Mouse (Mus musculus): ENCODE measurements around the gene Taar2. TPM values are rescaled to one million over a fixed set of nuclear protein-coding genes. Genes with fewer than 3 reads are reported as not detected.

Taar2 gene
- not detected in 2 replicates for polyA plus RNA-seq (2012; rRNA removed)

DNA sequence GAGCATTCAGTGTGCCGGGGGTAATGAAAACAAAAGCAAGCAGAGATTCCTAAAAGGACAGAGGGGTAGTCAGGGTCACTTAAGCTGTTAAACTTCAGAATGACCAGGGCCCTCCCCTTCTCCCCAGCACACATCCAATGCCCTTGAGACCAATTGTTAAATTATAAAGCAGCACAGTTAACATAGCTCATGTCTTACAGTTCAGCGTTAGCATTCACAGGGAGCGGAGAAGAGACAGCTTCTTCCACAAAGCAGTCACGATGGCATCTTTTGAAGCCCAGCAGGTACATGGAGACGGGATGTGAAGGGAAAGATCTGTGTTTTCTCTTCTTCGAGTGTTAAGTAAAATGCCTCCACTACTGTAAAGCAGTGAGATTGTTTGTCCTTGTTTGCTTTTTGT is at the start of gene Taar2:
Gene Taar2 (plus strand): TSS at position 261 of the 400 bp plus-strand sequence.
- Histone ChIP-seq H3K4me3 (ENCODE audit: insufficient read depth, low read depth, low read length) (no peak within 1 kb of the TSS), H3K27ac (ENCODE audit: insufficient read depth, low read depth, low read length) (no peak within 1 kb of the TSS), H3K4me1 (ENCODE audit: control insufficient read depth, insufficient read depth, low read length) (no peaks in the 10 kb centered on the region), H3K27me3 (replicated peaks; ENCODE audit: control insufficient read depth, insufficient read depth, low read length) (no peaks in the 10 kb centered on the region; the same call in 1 of the 2 replicates), H3K36me3 (ENCODE audit: control insufficient read depth, insufficient read depth, low read length) (no peaks in the 10 kb centered on the region)
- TF ChIP-seq CTCF (conservative IDR thresholded peaks at IDR 0.05; ENCODE audit: insufficient read depth, insufficient read length, low read depth, low read length) (no peak), POLR2A (IDR thresholded peaks at IDR 0.05; ENCODE audit: low read depth, low read length) (no peak)
- WGBS, result 33% methylated on average over 6 of the region's 6 CpGs
- DNase-seq, result no peak

DNA sequence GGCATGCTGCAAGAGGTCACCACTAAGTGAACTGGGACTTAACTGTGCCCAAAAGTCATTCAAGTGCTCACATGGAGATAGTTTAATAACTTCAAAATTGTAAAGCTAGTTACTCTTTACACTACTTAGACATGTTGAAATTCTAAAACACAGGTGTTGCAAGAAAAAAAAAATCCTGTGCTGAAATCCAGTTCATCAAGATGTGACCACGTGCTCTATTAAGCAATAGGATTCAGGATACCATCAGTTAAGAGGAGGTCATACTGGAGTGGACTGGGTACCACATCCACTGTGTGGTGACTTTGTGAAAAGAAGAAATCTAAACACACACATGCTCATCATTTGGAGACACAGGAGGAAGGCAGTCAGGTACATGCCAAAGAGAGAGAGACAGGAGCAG is 45.4 kb upstream of the Taar2 start:
- Histone ChIP-seq H3K36me3 (ENCODE audit: control insufficient read depth, insufficient read depth, low read length) (no peaks in the 10 kb centered on the region), H3K4me3 (ENCODE audit: insufficient read depth, low read depth, low read length) (no peak overlapping the region), H3K27ac (ENCODE audit: insufficient read depth, low read depth, low read length) (no peak overlapping the region), H3K27me3 (replicated peaks; ENCODE audit: control insufficient read depth, insufficient read depth, low read length) (no peaks in the 10 kb centered on the region), H3K4me1 (ENCODE audit: control insufficient read depth, insufficient read depth, low read length) (peaks cover 5% of the 10 kb centered on the region; the same call in 1 of the 2 replicates)
- 86% methylated on average over 1 of the region's 1 CpGs for WGBS
- no peak for DNase-seq
- TF ChIP-seq POLR2A (IDR thresholded peaks at IDR 0.05; ENCODE audit: low read depth, low read length), result no peak
- TF ChIP-seq CTCF (conservative IDR thresholded peaks at IDR 0.05; ENCODE audit: insufficient read depth, insufficient read length, low read depth, low read length), result no peak

DNA sequence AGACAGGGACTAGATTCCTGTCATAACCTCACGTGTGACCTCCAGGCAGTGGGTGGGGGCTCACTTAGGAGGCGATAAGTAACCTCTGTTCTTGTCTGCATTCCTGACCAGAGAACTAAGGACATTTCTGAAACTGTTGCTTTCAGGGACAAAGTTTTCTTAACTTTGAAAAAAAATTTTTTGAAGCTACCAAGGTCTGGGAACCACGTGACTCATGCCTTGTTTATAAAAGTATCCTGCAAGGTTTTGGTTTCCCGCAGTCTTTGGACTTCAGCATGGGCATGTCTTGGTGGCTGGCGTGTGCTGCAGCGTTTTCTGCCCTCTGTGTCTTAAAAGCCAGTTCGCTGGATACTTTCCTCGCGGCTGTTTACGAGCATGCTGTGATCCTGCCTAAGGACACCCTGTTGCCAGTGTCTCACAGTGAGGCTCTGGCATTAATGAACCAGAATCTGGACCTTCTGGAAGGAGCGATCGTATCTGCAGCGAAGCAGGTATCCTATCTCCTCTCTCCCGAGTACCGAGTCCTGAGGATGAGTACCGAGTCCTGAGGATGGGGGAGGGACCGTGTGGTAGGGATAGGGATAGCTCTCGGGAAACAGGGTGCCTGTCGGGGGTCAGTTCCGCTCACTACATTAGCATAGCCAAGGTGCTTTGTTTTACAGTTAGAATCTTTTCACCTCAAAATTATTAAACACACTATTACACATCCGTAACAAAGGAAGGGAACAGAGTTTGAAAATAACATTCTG is 43.6 kb upstream of the Taar2 start, which contains the start of gene Vnn1:
Gene Vnn1 (plus strand): TSS at position 88 of the 749 bp plus-strand sequence.
- peak within 1 kb of the TSS; percentile 66 for H3K4me3 ChIP-seq (ENCODE audit: insufficient read depth, low read depth, low read length)
- H3K27ac ChIP-seq (ENCODE audit: insufficient read depth, low read depth, low read length), result peak within 1 kb of the TSS; percentile 74
- no peaks in the 10 kb centered on the region for H3K36me3 ChIP-seq (ENCODE audit: control insufficient read depth, insufficient read depth, low read length)
- 19% methylated on average over 21 of the region's 21 CpGs for WGBS
- DNase-seq, result peak; percentile 83
- peak; percentile 12 for TF ChIP-seq POLR2A (IDR thresholded peaks at IDR 0.05; ENCODE audit: low read depth, low read length)
- TF ChIP-seq CTCF (conservative IDR thresholded peaks at IDR 0.05; ENCODE audit: insufficient read depth, insufficient read length, low read depth, low read length), result no peak
- no peaks in the 10 kb centered on the region for H3K27me3 ChIP-seq (replicated peaks; ENCODE audit: control insufficient read depth, insufficient read depth, low read length)
- peaks cover 5% of the 10 kb centered on the region; the same call in 1 of the 2 replicates for H3K4me1 ChIP-seq (ENCODE audit: control insufficient read depth, insufficient read depth, low read length)

DNA sequence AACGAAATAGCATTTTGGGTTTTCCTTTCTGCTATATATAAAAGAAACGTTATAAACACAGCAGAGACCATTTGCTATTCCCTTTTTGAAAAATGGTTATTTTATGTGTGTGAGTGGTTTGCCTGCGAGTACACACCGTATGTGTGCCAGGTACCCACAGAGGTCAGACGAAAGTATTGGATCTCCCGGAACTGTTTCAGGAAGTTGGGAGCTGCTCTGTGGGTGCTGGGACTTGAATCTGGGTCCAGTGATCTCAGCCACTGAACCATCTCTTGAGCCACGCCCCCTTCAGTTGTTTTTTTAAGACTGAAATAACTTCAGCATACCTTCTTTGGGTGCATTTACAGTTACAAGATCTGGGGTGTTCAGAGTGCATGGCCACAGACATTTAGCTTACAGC is 43.0 kb upstream of the Taar2 start:
- WGBS, result 39% methylated on average over 7 of the region's 7 CpGs
- TF ChIP-seq CTCF (conservative IDR thresholded peaks at IDR 0.05; ENCODE audit: insufficient read depth, insufficient read length, low read depth, low read length) (no peak), POLR2A (IDR thresholded peaks at IDR 0.05; ENCODE audit: low read depth, low read length) (no peak)
- DNase-seq, result peak; percentile 57
- Histone ChIP-seq H3K27me3 (replicated peaks; ENCODE audit: control insufficient read depth, insufficient read depth, low read length) (no peaks in the 10 kb centered on the region), H3K4me3 (ENCODE audit: insufficient read depth, low read depth, low read length) (0 out of 2 replicates have a peak overlapping the region, but pooled peaks have one; percentile 27), H3K27ac (ENCODE audit: insufficient read depth, low read depth, low read length) (no peak overlapping the region), H3K4me1 (ENCODE audit: control insufficient read depth, insufficient read depth, low read length) (peaks cover 5% of the 10 kb centered on the region; the same call in 1 of the 2 replicates), H3K36me3 (ENCODE audit: control insufficient read depth, insufficient read depth, low read length) (no peaks in the 10 kb centered on the region; the same call in 1 of the 2 replicates)

DNA sequence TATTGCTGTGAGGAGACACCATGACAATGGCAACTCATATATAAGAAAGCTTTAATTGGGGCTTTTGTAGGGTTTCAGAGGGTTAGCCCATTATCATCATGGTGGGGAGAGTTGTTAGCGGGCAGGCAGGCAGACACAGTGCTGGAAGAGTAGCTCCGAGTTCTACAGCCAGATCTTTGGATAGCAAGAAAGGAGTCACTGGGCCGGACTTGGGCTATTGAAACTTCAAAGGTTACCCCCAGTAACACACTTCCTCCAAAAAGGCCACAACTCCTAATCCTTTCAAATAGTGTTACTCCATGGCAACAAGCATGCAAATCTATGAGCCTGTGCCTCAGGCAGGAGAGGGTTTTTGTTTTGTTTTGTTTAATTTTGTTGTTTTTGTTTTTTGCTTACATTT is 37.3 kb upstream of the Taar2 start:
- WGBS, result 82% methylated on average over 3 of the region's 3 CpGs
- no peaks in the 10 kb centered on the region; the same call in 1 of the 2 replicates for H3K4me1 ChIP-seq (ENCODE audit: control insufficient read depth, insufficient read depth, low read length)
- TF ChIP-seq CTCF (conservative IDR thresholded peaks at IDR 0.05; ENCODE audit: insufficient read depth, insufficient read length, low read depth, low read length), result no peak
- no peak for TF ChIP-seq POLR2A (IDR thresholded peaks at IDR 0.05; ENCODE audit: low read depth, low read length)
- H3K27ac ChIP-seq (ENCODE audit: insufficient read depth, low read depth, low read length), result no peak overlapping the region
- H3K4me3 ChIP-seq (ENCODE audit: insufficient read depth, low read depth, low read length), result no peak overlapping the region
- no peak for DNase-seq
- H3K27me3 ChIP-seq (replicated peaks; ENCODE audit: control insufficient read depth, insufficient read depth, low read length), result no peaks in the 10 kb centered on the region
- peaks cover 2% of the 10 kb centered on the region; the same call in 1 of the 2 replicates for H3K36me3 ChIP-seq (ENCODE audit: control insufficient read depth, insufficient read depth, low read length)

DNA sequence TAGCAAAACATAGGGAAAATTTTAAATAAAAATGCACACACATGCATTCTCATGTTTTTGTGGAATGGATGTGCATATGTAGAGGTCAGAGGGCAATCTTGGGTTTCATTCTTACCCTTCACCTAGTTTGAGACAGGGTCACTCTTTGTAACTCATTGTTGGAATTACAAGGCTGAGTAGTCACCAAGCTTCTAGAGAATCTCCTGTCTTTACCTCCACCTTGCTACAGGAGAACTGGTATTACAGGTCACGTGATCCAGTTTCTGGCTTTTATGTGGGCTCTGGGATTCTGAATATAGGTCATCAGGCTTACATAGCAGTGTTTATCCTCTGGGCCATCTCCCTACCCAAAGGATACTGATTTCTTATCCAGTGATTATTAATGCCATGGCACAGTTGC is 32.7 kb upstream of the Taar2 start:
- Histone ChIP-seq H3K27me3 (replicated peaks; ENCODE audit: control insufficient read depth, insufficient read depth, low read length) (no peaks in the 10 kb centered on the region), H3K36me3 (ENCODE audit: control insufficient read depth, insufficient read depth, low read length) (peaks cover 2% of the 10 kb centered on the region; the same call in 1 of the 2 replicates), H3K4me3 (ENCODE audit: insufficient read depth, low read depth, low read length) (no peak overlapping the region), H3K4me1 (ENCODE audit: control insufficient read depth, insufficient read depth, low read length) (no peaks in the 10 kb centered on the region; the same call in 1 of the 2 replicates), H3K27ac (ENCODE audit: insufficient read depth, low read depth, low read length) (no peak overlapping the region)
- no peak for TF ChIP-seq POLR2A (IDR thresholded peaks at IDR 0.05; ENCODE audit: low read depth, low read length)
- no peak for TF ChIP-seq CTCF (conservative IDR thresholded peaks at IDR 0.05; ENCODE audit: insufficient read depth, insufficient read length, low read depth, low read length)
- WGBS, result 57% methylated on average over 1 of the region's 1 CpGs
- peak; percentile 38 for DNase-seq

DNA sequence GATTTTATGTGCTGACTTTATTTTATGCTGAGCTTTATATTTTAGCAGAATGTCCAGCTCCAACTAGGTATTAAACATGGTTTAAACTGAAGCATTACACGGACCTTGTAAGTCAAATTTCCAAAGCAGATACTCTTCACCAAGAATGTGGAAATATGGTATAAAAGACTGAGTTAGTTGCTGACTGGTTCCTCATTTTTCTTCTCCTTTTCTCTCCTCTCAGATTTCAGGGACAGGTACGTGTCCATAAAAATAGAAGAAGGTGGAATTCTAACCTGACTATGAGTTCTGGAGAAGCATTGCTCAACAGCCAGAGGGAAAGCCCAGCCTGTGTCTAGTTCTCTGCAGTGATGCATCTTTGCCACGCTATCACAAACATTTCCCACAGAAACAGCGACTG is 18.3 kb upstream of the Taar2 start, which contains the start of gene Taar1:
Gene Taar1 (plus strand): TSS at position 301 of the 400 bp plus-strand sequence.
- no peak for DNase-seq
- 93% methylated on average over 4 of the region's 4 CpGs for WGBS
- no peaks in the 10 kb centered on the region for H3K36me3 ChIP-seq (ENCODE audit: control insufficient read depth, insufficient read depth, low read length)
- TF ChIP-seq CTCF (conservative IDR thresholded peaks at IDR 0.05; ENCODE audit: insufficient read depth, insufficient read length, low read depth, low read length) (no peak), POLR2A (IDR thresholded peaks at IDR 0.05; ENCODE audit: low read depth, low read length) (no peak)
- no peak within 1 kb of the TSS for H3K4me3 ChIP-seq (ENCODE audit: insufficient read depth, low read depth, low read length)
- no peak within 1 kb of the TSS for H3K27ac ChIP-seq (ENCODE audit: insufficient read depth, low read depth, low read length)
- no peaks in the 10 kb centered on the region for H3K27me3 ChIP-seq (replicated peaks; ENCODE audit: control insufficient read depth, insufficient read depth, low read length)
- no peaks in the 10 kb centered on the region for H3K4me1 ChIP-seq (ENCODE audit: control insufficient read depth, insufficient read depth, low read length)

Data from kidney, adult 2 months (tissue).